Mouse (Mus musculus) intestine, postnatal 0 days (tissue): Measurements from ENCODE around the gene D630003M21Rik. TPM values are rescaled to one million over a fixed set of nuclear protein-coding genes. Genes with fewer than 3 reads are reported as not detected.

ENCODE experiments used
- ATAC-seq: fragments of 200-750 bp; cut with Nextera tagmentation; 2 replicates; pipeline ENCODE4 v1.8.0; 2017; ENCODE audit warnings: mild to moderate bottlenecking, moderate TSS enrichment, moderate library complexity
- H3K27ac ChIP-seq: fragments of 300-500 bp; sonication (generic); 2 replicates; pipeline ENCODE4 v1.5.1; 2014; ENCODE audit warnings: mild to moderate bottlenecking, low read depth, low read length, moderate library complexity
- H3K27me3 ChIP-seq: fragments of 300-500 bp; sonication (generic); replicated peaks from 2 replicates; pipeline ENCODE4 v1.6.1; 2014; ENCODE audit warnings: low read length, mixed read lengths; ENCODE audit not compliant: control insufficient read depth, insufficient read depth
- H3K36me3 ChIP-seq: fragments of 300-500 bp; sonication (generic); 2 replicates; pipeline ENCODE4 v1.6.1; 2014; ENCODE audit warnings: mild to moderate bottlenecking, moderate library complexity; ENCODE audit not compliant: control insufficient read depth, insufficient read depth
- H3K4me1 ChIP-seq: fragments of 300-500 bp; sonication (generic); replicated peaks from 2 replicates; pipeline ENCODE4 v1.6.1; 2014; ENCODE audit warnings: antibody characterized with exemption, low read length, mixed read lengths; ENCODE audit not compliant: control insufficient read depth, insufficient read depth
- H3K4me2 ChIP-seq: fragments of 300-500 bp; sonication (generic); replicated peaks from 2 replicates; pipeline ENCODE4 v1.6.1; 2014; ENCODE audit warnings: low read depth, mild to moderate bottlenecking, moderate library complexity
- H3K4me3 ChIP-seq: fragments of 300-500 bp; sonication (generic); 2 replicates; pipeline ENCODE4 v1.5.1; 2014; ENCODE audit warnings: low read depth, low read length
- H3K9ac ChIP-seq: fragments of 300-500 bp; sonication (generic); 2 replicates; pipeline ENCODE4 v1.6.1; 2014; ENCODE audit warnings: mild to moderate bottlenecking, low read depth, low read length
- H3K9me3 ChIP-seq: fragments of 300-500 bp; sonication (generic); 2 replicates; pipeline ENCODE4 v1.6.1; 2016; ENCODE audit warnings: mixed run types; ENCODE audit not compliant: control insufficient read depth
- CTCF ChIP-seq: sonication (generic); IDR thresholded peaks from 2 replicates; pipeline ENCODE4 v1.5.1; 2016; ENCODE audit warnings: low read depth, mild to moderate bottlenecking, control low read depth, antibody characterized with exemption, moderate library complexity
- WGBS: fragments of 180-500 bp; shearing (Covaris S2); extraction: QIAGEN DNeasy Blood & Tissue Kit; methylation state at CpG from one replicate; pipeline ENCODE4 v1.1.7; 2014; 5-methylcytosine and 5-hydroxymethylcytosine counted together
- polyA plus RNA-seq: library from polyadenylated mRNA; unstranded; fragments of >200 nt; fragmentation: Nextera tagmentation; extraction: Ambion mirVana; gene quantifications from 2 replicates; pipeline ENCODE4 v1.2.1, GENCODE M21; 2015

The D630003M21Rik gene
- polyA plus RNA-seq, 1 experiment from 2014 or later = 0.76 TPM

DNA sequence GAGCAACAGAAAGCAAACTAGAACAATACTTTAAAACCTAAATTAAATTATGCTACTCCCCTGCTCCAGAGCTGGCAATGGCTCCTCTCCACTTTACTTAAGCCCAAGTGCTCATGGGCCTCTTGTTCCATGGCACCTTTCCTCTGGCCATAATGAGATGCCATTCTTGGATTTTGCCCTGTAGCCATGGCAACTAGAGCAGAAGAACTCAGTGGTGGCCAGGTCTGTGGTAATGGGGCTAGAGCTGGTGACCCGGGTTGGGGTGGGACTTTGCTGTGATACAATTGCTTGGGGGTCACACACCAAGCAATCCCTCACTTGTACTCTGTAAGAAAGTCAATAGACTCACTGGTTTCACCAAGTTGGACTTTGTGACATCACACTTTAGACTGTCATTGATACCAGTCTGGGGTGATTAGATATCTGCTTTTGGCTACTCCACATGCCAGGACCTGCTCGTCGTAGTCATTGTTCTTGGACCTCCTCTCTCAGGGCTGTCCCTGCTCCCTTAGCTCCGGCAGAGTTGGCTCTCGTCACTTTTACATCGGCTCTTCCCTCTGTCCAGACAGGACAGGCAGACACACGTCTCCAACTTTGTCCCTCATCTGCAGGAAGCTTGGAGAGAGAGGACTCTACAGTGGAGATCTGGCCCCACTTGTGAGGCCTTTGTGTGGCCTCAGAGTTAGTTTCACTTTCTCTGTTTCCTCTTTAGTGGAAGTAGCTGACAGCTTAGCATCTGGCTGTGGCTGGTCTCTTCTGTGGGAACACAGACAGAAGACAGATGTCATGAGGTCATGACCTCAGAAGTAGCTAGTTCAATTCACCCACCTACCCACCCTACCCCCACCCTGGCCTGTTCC, 69.4 kb downstream of the D630003M21Rik start:
- peak; percentile 78 for ATAC-seq
- Histone ChIP-seq H3K9me3 (no peaks in the 10 kb centered on the region), H3K4me1 (0 out of 2 replicates have a peak, but pooled peaks cover 17% of the 10 kb centered on the region), H3K27me3 (no peaks in the 10 kb centered on the region), H3K4me3 (no peak overlapping the region), H3K36me3 (no peaks in the 10 kb centered on the region), H3K9ac (no peak overlapping the region), H3K27ac (peak overlapping the region; percentile 57), H3K4me2 (peak overlapping the region; percentile 46)
- TF ChIP-seq CTCF = no peak
- 25% methylated on average over 7 of the region's 7 CpGs for WGBS

DNA sequence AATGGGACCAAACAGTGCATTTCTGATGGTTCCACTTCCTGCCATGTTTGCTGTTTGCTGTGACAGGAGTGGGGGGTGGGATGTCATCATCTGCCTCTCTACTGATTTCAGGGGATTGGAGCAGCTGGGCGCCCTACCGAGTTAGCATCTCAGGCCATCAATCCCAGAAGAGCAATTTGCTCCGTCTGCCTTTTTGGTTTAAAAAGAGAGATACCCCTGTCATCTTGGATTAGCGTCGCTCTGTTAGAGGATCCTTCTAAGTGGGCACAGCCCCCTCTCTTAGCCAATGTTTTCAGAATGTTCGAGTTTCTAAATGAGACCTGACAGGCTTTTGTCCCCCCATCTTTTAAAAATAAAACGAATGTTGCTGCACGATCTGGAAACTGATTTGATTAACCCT, 71.4 kb downstream of the D630003M21Rik start:
- no peaks in the 10 kb centered on the region for H3K9me3 ChIP-seq
- ATAC-seq = no peak
- no peak overlapping the region for H3K27ac ChIP-seq
- no peaks in the 10 kb centered on the region for H3K27me3 ChIP-seq
- 0 out of 2 replicates have a peak, but pooled peaks cover 17% of the 10 kb centered on the region for H3K4me1 ChIP-seq
- H3K9ac ChIP-seq = no peak overlapping the region
- H3K4me2 ChIP-seq = no peak overlapping the region
- H3K4me3 ChIP-seq = no peak overlapping the region
- H3K36me3 ChIP-seq = no peaks in the 10 kb centered on the region
- 83% methylated on average over 8 of the region's 8 CpGs for WGBS
- no peak for TF ChIP-seq CTCF

DNA sequence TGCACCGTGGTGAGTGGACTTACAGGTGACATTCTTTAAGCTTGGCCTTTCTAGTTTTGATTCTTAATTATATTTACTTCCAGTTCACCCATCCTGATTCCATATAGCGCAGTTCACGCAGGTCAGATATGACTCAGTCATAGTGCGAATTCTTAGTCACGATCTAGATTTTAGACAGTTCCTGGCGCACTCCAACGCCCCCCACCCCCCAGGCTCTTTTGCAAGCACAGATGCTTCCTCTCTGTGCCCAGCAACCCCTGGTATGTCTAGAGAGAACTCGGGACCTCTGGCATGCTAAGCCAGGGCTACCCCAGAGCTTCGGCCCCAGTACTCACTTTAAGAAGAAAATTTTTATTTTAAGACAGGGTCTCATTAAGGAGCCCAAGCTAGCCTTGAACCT, 72.5 kb downstream of the D630003M21Rik start:
- TF ChIP-seq CTCF = no peak
- Histone ChIP-seq H3K36me3 (no peaks in the 10 kb centered on the region), H3K9ac (no peak overlapping the region), H3K27ac (no peak overlapping the region), H3K27me3 (no peaks in the 10 kb centered on the region), H3K4me2 (no peak overlapping the region), H3K4me1 (0 out of 2 replicates have a peak, but pooled peaks cover 17% of the 10 kb centered on the region), H3K9me3 (no peaks in the 10 kb centered on the region), H3K4me3 (no peak overlapping the region)
- 79% methylated on average over 9 of the region's 9 CpGs for WGBS
- ATAC-seq = no peak

GRCm38 (mm10) chr2:158155615-158156014, 73.4 kb downstream of the D630003M21Rik start:
- no peaks in the 10 kb centered on the region for H3K36me3 ChIP-seq
- no peaks in the 10 kb centered on the region for H3K9me3 ChIP-seq
- no peak overlapping the region for H3K4me3 ChIP-seq
- 0 out of 2 replicates have a peak, but pooled peaks cover 17% of the 10 kb centered on the region for H3K4me1 ChIP-seq
- TF ChIP-seq CTCF = no peak
- no peak overlapping the region for H3K27ac ChIP-seq
- 0 out of 2 replicates have a peak, but pooled peaks have one; percentile 31 for ATAC-seq
- no peak overlapping the region for H3K9ac ChIP-seq
- no peak overlapping the region for H3K4me2 ChIP-seq
- H3K27me3 ChIP-seq = no peaks in the 10 kb centered on the region
- 19% methylated on average over 2 of the region's 2 CpGs for WGBS

GRCm38 (mm10) chr2:158155101-158155500, 73.9 kb downstream of the D630003M21Rik start:
- no peak for ATAC-seq
- Histone ChIP-seq H3K9me3 (no peaks in the 10 kb centered on the region), H3K27ac (no peak overlapping the region), H3K27me3 (no peaks in the 10 kb centered on the region), H3K36me3 (no peaks in the 10 kb centered on the region), H3K9ac (no peak overlapping the region), H3K4me3 (no peak overlapping the region), H3K4me1 (0 out of 2 replicates have a peak, but pooled peaks cover 12% of the 10 kb centered on the region), H3K4me2 (no peak overlapping the region)
- TF ChIP-seq CTCF = no peak
- 90% methylated on average over 7 of the region's 7 CpGs for WGBS

- H3K27ac ChIP-seq = no peak overlapping the region
- 0 out of 2 replicates have a peak, but pooled peaks cover 9% of the 10 kb centered on the region for H3K4me1 ChIP-seq
- no peak overlapping the region for H3K9ac ChIP-seq
- ATAC-seq = no peak
- no peak overlapping the region for H3K4me3 ChIP-seq
- no peaks in the 10 kb centered on the region for H3K27me3 ChIP-seq
- no peak for TF ChIP-seq CTCF
- WGBS = 38% methylated on average over 8 of the region's 8 CpGs
- H3K36me3 ChIP-seq = no peaks in the 10 kb centered on the region
- H3K9me3 ChIP-seq = no peaks in the 10 kb centered on the region
- H3K4me2 ChIP-seq = no peak overlapping the region
These were observed 74.4 kb downstream of the D630003M21Rik start for GRCm38 (mm10) chr2:158154641-158155040.
